Mouse (Mus musculus) right cerebral cortex, postnatal 10 days (tissue): ENCODE results near the gene Pnpla6.

Experiments
- DNase-seq, 2 experiments: peaks; one replicate each; pipeline ENCODE4 v3.0.0; 2021; ENCODE audit warnings: low spot score in 2 of 2

The Pnpla6 gene

DNA sequence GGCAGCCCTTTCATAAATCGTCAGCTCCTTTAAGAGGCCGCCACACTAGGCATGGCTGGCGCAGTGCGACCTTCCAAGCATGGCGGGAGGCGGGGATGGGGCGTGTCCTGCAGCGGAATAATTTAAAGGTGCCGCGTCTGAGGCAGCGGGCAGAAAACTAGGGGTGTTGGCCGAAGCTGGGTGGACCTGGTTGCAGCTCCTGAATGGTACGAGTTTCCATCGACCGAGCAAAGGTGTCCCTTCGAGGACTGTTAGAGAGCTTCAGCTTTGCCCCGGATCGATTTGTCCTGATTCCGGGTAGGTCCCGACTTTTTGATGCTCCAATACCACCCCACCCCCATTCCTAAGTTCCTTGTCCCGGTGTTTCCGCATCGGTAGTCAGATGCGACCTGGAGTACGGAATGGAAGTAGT, at the start of gene Pnpla6:
TSS of gene Pnpla6 (plus strand) at position 125 of the 412 bp plus-strand sequence.
- DNase-seq = peak; percentile 93

DNA sequence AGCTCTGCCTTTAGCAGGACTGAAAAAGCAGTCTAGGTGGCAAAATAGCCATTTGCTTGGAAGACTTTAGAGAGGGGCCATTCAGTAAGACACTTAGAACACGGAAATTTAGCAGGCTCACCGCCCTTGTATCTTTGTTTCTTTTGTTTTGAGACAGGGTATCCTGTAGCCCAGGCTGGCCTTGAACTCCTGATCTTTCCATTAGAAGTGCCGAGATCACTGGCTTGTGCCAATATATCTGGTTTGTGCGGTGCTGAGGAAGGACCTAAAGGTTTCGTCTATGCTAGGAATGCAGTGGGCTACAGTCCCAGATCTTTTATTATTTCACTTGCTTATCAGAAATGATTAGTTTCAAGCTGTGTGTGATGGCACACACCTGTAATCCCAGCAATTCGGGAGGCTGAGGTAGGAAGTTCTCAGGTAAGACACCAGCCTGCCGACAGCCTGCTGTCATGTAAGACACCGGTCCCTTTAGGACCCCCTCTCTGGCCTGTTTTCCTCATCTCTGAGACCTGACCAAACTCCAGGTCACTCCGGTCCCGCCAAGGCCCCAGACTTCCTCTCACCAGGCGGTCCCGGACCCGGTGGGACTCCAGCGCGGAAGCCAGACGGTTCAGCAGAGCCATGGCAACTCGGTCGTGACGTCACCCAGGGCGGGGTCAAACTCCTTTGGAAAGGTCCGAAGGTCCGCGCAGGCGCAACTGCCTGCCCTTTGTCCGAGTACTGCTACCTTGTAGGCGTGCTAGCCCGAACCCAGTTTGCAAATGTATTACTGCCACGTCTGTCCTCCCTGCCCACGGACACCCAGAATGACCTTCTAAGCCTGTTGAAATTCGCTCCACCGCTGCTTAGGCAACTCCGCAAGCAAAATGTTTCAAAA, 47.9 kb upstream of the Pnpla6 start, which contains the start of gene Pex11g:
TSS of gene Pex11g (minus strand) at position 675 of the 880 bp plus-strand sequence.
- DNase-seq = peak; percentile 93 to 94

DNA sequence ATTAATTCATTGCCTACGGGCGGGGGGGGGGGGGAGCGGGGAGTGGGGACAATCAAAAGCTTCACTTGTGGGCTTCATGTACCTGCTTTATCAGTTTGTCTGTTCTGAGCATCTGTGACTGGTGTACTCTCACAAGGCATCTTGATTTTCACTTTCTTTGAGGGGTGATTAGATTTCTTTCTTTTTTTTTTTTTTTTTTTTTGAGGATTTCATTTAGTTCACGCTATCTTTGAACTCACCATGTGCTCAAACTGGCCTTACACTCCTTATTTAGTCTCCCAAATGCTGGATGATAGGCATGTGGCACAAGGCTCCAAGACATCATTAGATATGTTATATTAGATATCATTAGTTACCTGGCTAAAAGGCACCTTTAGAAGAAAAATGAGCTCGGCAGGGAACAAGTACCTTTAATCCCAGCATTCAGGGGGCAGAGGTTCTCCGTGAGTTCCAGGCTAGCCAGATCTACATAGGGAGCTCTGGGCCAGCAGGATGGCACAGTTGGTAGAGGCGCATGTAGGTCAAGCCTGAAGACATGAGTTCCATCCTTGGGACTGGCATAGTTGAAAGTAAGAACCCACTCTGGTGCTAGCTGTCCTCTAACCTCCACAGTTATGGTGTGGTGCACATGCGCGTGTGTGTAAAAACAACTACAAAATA, 47.2 kb upstream of the Pnpla6 start:
- DNase-seq = peak in 1 of 2 experiments; percentile 19

DNA sequence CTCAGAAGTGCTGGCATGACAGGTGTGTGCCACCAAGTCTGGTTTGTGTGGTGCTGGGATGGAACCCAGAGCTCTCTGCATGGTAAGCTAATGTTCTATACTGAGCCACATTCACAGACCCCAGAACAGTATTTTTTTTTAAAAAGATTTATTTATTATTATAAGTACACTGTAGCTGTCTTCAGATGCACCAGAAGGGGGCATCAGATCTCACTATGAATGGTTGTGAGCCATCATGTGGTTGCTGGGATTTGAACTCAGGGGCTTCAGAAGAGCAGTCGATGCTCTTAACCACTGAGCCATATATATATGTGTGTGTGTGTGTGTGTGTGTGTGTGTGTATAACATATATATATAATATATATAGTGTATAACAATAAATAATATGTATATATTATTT, 46.3 kb upstream of the Pnpla6 start:
- no peak for DNase-seq

DNA sequence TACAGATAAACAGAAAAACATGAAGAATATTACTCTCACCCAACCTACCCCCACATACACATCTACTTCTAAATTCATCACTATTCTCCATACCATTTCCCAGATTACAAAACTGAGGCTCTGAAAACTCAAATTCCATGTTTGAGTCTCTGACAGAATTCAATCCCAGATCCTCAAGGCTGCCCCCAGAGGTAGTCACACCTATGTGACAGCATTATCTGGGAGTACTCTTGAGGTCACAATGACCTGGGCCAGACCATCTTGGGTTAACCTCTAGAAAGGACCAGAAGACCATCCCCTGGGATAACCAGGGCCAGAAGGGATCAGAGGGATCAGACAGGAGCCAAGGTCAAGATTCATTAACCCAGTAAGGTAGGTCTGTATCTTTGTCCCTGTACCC, 44.6 kb upstream of the Pnpla6 start, which contains the start of gene Tex45:
TSS of gene Tex45 (plus strand) at position 301 of the 400 bp plus-strand sequence.
- no peak for DNase-seq

DNA sequence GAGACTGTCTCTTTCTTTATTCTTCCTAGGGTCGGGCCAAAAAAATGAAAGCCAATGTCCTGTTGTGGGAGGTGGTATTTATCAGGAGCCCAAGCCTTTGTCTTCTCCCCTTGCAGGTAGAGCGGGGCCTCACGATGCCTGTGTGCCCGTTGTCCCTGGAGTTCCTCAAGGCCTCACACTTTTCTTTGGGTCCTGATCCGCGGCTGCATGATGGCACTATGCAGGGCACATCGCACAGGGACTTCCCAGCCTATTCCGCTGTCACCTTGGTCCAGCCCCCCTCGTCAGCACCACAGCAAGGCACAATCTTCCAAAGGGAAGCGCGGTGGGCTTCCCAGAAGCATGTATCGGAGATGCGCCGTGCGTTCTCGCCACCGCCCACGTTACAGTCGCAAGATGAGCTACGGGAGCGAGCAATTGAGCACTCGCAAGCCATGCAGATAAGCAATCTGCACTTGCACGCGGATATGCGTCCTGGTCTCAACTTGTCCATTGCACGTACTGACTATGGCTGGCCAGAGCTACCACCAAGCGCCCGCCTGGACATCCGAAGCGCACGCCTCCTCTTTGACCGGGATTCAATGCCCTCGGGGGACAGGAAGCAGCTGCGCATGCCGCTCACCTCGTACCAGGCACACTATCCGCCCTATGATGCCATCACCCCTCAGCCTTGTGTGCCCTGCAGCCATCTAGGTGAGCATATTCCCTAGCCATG, 39.3 kb upstream of the Pnpla6 start:
- no peak for DNase-seq

DNA sequence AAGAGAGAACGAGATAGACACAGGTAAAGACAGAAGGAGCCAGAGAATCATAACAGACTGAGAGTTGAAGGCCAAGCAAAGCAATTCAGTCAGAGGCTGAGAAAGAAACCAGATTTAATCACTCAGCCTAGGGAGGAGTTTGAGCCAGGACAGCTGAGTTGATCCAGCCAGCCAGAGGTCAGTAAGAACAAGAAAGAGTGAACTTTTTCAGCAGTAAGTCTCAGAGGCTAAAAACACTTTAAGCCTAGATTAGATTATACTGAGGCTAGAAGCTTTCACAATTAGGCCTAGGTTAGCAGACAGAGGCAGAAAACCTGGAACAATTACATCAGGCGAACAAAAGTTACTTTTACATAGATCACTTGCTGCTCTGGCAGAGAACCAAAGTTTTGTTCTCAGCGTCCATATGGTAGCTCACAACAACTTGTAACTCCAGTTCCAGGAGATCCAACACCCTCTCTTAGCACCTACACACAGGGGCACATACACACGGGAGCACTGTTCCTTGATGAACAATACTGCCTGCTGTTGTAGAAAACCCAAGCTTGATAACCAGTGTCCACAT, 34.9 kb upstream of the Pnpla6 start:
- no peak for DNase-seq

DNA sequence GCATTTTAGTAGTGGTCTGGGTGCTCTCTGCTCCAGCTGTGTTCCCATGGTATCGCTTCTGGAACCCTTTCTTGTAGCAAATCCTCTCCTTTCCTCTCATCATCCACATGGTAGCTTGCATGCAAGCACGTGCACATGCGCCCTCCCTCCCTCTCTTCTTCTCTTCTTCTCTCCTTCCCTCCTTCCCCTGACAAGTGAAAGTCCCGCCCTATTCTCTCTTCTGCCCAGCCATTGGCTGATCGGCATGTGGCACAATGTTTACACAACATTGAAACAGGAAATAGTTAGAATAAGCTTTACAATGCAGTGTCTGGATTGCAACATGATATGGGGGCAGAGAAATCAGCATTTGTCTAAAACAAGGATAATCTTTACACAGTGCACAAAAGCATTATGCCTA, 33.6 kb upstream of the Pnpla6 start:
- DNase-seq = no peak

DNA sequence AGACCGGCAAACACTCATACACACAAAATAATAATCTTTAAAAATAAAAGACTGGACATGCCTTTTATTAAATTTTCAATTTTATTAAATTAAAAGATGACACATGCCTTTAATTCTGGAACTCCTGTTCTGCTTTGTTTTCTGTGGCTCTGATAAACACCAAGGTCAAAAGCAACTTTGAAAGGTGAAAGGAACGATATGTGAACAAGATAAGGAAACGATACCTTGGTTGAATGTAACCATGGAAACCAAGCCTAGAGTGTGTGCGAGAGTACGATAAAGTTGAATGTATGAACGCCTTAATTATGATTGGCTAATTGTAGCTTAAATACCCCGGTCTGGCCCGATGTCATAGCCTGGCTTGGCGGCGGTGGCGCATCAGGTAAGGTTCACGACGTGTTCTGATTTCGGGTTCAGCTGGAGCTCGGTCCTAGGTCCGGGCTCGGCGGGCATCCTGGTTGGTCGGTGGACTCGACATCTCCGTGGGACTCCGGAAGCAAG, 32.9 kb upstream of the Pnpla6 start:
- DNase-seq = no peak

DNA sequence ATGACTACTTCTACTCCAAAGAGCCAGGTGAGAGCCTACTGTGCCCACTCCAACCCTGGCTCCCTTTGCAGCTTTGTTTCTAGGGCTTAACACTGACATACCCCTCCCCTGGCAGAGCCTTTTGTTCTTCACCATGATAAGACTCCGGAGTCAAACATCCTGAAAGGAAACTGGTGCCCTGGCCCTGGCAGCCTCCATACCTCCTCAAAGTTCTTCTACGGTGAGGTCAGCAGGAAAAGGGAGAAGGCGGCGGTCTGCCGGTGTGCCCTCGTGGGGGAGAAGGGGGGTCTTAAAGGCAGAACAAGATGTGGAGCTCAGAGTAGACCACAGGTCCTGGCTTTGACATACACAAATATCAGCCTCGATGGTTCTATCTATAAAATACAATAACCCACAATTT, 31.6 kb upstream of the Pnpla6 start:
- DNase-seq = no peak

DNA sequence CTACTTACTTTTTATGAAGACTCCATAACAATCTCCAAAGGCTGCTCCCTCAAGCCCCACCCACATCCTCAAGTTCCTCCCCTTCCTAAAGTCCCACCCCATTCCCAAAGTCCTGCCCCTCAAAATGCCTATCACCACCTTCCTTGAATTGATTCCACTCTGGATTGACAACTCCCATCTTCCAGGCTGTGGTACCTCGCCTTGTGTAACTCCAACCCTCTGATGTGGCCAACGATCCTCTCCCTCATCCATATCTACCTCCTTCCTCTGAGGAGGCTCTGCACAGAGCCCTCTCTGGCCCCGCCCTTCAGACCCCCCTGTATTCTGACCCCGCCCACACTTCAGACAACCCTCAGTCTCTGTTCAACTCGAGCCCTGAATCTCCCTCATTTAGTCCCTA, 30.0 kb upstream of the Pnpla6 start:
- no peak for DNase-seq

DNA sequence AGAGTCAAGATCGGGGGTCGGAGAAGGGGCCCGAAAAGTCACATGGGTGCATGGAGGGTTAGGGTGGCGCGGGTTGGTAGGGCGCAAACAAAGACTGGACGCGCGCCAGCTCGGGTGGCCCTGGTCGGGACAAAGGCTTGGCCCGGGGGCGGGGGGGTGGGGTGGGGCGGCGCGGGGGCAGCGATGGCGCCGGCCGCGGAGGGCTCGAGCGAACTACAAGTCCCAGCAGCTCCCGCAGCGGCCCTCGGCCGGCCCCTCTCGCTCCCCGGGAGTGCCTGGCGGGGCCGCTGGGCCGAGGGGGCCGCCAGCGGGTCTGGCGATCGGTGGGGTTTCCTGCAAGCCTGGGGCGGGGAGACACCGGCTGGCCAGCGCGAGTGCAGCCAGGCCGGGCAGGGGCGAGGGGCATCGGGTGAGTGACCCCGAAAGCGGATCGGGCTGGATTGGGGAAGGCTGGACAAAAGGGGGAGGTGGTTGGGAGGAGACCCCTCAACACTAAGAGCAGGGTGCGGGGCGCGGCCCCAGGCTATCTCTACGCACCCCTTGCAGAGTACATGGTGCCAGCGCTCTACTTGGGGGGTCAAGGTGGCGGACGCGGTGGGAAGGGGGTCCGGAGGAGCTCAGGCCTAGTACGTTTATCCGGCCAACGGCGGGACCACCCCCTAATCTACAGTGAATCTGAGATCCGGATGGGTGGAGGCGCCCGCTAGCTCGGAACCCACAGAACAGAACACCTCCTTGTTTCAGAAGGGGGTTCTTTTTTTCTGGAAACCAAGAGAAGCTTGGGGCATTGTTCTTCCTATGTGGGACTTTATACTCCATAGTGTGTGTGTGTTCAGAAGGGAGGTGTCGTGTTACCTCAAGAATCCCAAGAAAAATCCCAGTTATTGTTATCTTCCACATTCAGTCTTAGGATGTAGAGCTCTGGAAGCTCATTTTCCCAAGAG, 22.0 kb upstream of the Pnpla6 start, which contains the start of gene Zfp358:
TSS of gene Zfp358 (plus strand) at position 238 of the 944 bp plus-strand sequence.
- peak; percentile 85 for DNase-seq

DNA sequence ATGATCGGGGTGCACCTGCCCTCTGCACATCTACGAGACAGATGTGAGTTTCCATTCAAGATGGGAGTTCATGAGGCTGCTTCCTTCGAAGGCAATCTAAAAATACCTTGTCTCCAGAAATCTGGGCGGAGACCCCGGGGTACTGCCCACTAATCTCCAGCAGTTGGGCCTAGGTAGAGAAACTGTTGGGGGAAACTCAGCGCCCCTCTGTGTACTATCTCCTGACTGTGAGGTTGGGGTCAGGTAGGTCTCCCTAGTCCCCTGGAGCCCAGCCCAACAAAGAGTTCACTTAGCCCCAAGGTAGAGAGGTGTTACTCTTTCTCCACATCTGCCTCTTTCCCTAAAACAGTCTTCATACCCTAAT, 21.4 kb upstream of the Pnpla6 start:
- DNase-seq = no peak

DNA sequence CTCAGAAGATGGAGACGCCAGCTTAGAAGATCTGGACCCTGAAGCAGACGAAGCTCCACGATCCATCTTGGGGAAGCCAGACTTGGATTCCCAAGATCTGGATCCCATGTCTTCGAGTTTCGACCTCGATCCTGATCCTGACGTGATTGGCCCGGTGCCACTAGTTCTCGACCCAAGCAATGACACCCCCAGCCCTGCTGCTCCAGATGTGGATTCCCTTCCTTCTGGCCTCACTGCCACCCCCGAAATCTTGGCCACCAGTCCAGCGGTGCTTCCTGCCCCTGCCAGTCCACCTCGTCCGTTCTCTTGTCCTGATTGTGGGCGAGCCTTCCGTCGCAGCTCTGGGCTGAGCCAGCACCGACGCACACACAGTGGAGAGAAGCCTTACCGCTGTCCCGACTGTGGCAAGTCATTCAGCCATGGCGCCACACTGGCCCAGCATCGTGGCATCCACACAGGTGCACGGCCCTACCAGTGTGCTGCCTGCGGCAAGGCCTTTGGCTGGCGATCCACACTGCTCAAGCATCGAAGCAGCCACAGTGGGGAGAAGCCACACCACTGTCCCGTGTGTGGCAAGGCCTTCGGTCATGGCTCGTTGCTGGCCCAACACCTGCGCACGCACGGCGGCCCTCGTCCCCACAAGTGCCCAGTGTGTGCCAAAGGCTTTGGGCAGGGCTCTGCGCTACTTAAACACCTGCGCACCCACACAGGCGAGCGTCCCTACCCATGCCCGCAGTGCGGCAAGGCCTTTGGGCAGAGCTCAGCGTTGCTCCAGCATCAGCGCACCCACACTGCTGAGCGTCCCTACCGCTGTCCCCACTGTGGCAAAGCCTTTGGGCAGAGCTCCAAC, 19.4 kb upstream of the Pnpla6 start:
- DNase-seq = no peak

DNA sequence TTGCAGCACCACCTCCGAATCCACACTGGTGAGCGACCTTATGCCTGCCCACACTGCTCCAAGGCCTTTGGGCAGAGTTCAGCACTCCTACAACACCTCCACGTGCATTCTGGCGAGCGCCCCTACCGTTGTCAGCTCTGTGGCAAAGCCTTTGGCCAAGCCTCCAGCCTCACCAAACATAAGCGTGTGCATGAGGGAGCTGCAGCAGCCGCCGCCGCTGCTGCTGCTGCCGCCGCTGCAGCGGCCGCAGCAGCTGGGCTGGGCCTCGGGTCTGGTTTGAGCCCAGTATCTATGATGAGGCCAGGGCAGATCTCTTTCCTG, 18.8 kb upstream of the Pnpla6 start:
- DNase-seq = no peak

DNA sequence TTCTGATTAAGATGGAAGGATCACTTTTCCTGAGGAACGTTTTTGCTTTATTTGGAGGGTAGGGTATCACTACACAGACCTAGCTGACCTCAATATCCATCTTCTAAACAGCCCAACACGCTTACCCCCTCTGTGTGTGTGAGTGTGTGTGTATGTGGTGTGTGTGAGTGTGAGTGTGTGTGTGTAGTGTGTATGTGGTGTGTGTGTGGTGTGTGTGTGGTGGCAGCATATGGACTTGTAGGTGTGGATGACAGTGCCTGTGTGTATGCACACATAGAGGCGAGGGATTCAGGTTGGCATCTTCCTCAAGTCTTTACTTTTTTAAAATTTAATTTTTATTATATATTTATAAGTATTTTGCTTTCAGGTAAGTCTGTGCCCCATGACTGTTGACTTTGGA, 16.6 kb upstream of the Pnpla6 start:
- no peak for DNase-seq

DNA sequence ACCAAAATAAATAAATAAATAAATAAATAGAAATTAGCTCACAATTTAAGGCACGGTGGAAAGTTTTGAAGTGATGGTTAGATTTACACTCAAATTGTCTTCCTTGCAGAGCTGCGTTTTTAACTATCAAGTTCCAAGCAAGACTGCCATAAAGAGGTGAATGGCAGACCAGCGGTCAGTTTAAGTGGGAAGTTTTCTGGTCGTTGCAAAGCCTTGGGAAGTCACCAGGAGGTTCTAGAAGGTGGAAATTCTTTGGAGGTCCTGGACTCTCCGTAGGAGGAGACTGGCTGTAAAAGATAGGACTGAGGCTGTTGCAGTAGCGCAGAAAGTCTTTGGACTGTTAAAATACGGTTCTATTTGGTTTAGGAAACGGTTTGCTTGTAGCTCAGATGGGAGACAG, 15.4 kb upstream of the Pnpla6 start:
- DNase-seq = no peak

DNA sequence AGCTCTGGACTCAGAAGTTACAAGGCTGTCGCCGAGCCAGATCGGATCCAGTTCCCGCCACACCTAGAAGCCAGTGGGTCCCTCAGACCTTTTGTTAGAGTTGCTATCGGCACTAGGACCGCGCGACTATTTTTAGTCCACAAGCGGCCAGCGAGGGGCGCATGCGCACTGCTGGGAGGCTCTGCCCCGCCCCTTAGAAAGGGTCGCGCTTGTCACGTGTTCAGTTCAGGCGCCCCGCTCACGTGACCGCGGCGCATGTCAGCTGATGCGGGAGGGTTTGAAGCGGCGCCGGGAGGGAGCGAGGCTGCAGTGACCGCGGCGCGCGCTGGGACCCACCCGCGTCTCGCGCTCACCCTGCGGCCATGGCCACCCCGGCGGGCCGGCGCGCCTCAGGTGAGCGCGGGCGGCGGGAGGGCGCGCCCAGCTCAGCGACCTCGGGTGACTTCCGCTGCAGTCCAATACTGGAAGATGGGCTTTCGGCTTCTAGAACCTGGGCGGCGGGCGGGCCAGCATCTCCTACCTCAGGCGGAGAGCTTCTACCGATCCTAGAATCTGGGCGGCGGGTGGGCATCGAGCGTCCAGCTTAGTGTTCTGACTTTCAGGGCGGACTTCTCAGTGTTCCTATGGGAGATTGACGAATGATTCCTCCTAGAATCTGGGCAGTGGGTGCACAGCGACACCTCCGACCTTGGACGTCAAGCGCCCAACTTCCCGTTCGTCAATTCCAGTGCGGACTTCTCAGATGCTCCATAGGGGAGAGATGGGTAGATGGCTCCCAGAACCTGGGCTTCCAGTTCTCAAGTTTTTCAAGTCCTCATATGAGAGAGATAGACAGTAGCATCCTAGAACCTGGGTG, 14.7 kb upstream of the Pnpla6 start, which contains the start of gene Mcoln1:
TSS of gene Mcoln1 (plus strand) at position 223 of the 856 bp plus-strand sequence.
- peak; percentile 98 to 99 for DNase-seq

DNA sequence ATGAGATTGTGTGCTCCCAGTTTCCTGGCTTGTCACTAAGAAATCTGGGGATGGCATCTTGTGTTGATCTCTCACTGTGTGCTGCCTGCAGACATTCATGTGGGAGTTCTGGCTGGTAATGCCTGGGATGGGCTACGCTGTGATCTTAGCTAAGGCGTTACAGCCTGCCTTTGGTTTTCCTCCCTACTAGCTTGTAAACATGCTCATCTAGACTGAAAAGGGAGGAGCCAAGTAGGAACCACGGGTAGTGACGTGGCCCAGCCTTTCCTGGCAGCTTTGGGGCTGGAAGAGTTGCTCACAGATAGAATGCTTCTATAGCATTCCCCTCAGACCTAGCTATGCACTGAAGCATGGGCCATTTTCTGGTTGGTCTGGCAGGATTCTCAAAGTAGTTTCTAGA, 13.0 kb upstream of the Pnpla6 start:
- DNase-seq = peak in 1 of 2 experiments; percentile 59
